Mouse (Mus musculus) forebrain, embryonic 16.5 days (tissue): ENCODE measurements around the gene Slc2a3. TPM values are rescaled to one million over a fixed set of nuclear protein-coding genes. Genes with fewer than 3 reads are reported as not detected.
"Not testable (repeated sequence)": the region's sequence is repeated elsewhere in the genome, so short reads cannot be mapped to it uniquely, and the experiment has no call there.

Experiments
- ATAC-seq: fragments of 200-750 bp; cut with Nextera tagmentation; 2 replicates; pipeline ENCODE4 v1.8.0; 2017; ENCODE audit warnings: mild to moderate bottlenecking, moderate library complexity
- H3K27ac ChIP-seq: fragments of 300-500 bp; sonication (generic); 2 replicates; pipeline ENCODE4 v1.5.1; 2014; ENCODE audit warnings: low read length, control low read depth
- H3K27me3 ChIP-seq: fragments of 300-500 bp; sonication (generic); replicated peaks from 2 replicates; pipeline ENCODE4 v1.6.1; 2014; ENCODE audit warnings: low read length; ENCODE audit not compliant: control insufficient read depth, insufficient read depth
- H3K36me3 ChIP-seq: fragments of 300-500 bp; sonication (generic); 2 replicates; pipeline ENCODE4 v1.6.1; 2014; ENCODE audit not compliant: control insufficient read depth, insufficient read depth
- H3K4me1 ChIP-seq: fragments of 300-500 bp; sonication (generic); replicated peaks from 2 replicates; pipeline ENCODE4 v1.6.1; 2014; ENCODE audit warnings: low read length; ENCODE audit not compliant: control insufficient read depth, insufficient read depth
- H3K4me2 ChIP-seq: fragments of 300-500 bp; sonication (generic); 2 replicates; pipeline ENCODE4 v1.6.1; 2014; ENCODE audit warnings: mild to moderate bottlenecking, low read length, control low read depth
- H3K4me3 ChIP-seq: fragments of 300-500 bp; sonication (generic); replicated peaks from 2 replicates; pipeline ENCODE4 v1.5.1; 2014; ENCODE audit warnings: mild to moderate bottlenecking, low read length, control low read depth
- H3K9ac ChIP-seq: fragments of 300-500 bp; sonication (generic); replicated peaks from 2 replicates; pipeline ENCODE4 v1.6.1; 2014; ENCODE audit warnings: low read depth, low read length, control low read depth
- H3K9me3 ChIP-seq: fragments of 300-500 bp; sonication (generic); 2 replicates; pipeline ENCODE4 v1.6.1; 2016; ENCODE audit warnings: low read length; ENCODE audit not compliant: control insufficient read depth
- WGBS: fragments of 180-500 bp; shearing (Covaris S2); extraction: QIAGEN DNeasy Blood & Tissue Kit; methylation state at CpG from one replicate; pipeline ENCODE4 v1.1.7; 2014; 5-methylcytosine and 5-hydroxymethylcytosine counted together
- polyA plus RNA-seq: library from polyadenylated mRNA; unstranded; fragments of >200 nt; fragmentation: Nextera tagmentation; extraction: Ambion mirVana; gene quantifications from 2 replicates; pipeline ENCODE4 v1.2.1, GENCODE M21; 2015

Gene Slc2a3
- polyA plus RNA-seq, 1 experiment from 2014 or later, result 33.7 TPM

GRCm38 (mm10) chr6:122768256-122768655, 33.2 kb downstream of the Slc2a3 start:
- H3K4me3 ChIP-seq, result no peak overlapping the region
- no peak overlapping the region for H3K4me2 ChIP-seq
- H3K9me3 ChIP-seq, result no peaks in the 10 kb centered on the region
- 58% methylated on average over 5 of the region's 5 CpGs for WGBS
- peaks cover 13% of the 10 kb centered on the region; the same call in 1 of the 2 replicates for H3K4me1 ChIP-seq
- no peak for ATAC-seq
- H3K27ac ChIP-seq, result no peak overlapping the region
- H3K36me3 ChIP-seq, result no peaks in the 10 kb centered on the region
- H3K27me3 ChIP-seq, result no peaks in the 10 kb centered on the region
- H3K9ac ChIP-seq, result no peak overlapping the region

- H3K27me3 ChIP-seq, ATAC-seq, H3K27ac ChIP-seq, H3K9me3 ChIP-seq, H3K4me2 ChIP-seq, H3K36me3 ChIP-seq, H3K4me3 ChIP-seq, H3K9ac ChIP-seq: not testable (repeated sequence)
- 71% methylated on average over 3 of the region's 3 CpGs for WGBS
- H3K4me1 ChIP-seq, result peaks cover 13% of the 10 kb centered on the region; the same call in 1 of the 2 replicates
Observed at GRCm38 (mm10) chr6:122767012-122767411, 34.4 kb downstream of the Slc2a3 start.

GRCm38 (mm10) chr6:122766145-122766968, 35.1 kb downstream of the Slc2a3 start:
- peaks cover 13% of the 10 kb centered on the region; the same call in 1 of the 2 replicates for H3K4me1 ChIP-seq
- ATAC-seq, result no peak
- no peaks in the 10 kb centered on the region for H3K36me3 ChIP-seq
- H3K4me3 ChIP-seq, result peak overlapping the region; percentile 54
- peak overlapping the region; percentile 65 for H3K9ac ChIP-seq
- H3K27me3 ChIP-seq, result no peaks in the 10 kb centered on the region
- H3K27ac ChIP-seq, result peak overlapping the region; percentile 46; the same call in 1 of the 2 replicates
- WGBS, result 8% methylated on average over 5 of the region's 5 CpGs
- H3K9me3 ChIP-seq, result no peaks in the 10 kb centered on the region
- peak overlapping the region; percentile 62 for H3K4me2 ChIP-seq

- Histone ChIP-seq H3K9ac (peak overlapping the region; percentile 65), H3K4me1 (peaks cover 13% of the 10 kb centered on the region; the same call in 1 of the 2 replicates), H3K27ac (peak overlapping the region; percentile 84), H3K27me3 (no peaks in the 10 kb centered on the region), H3K4me3 (peak overlapping the region; percentile 54), H3K9me3 (no peaks in the 10 kb centered on the region), H3K4me2 (peak overlapping the region; percentile 62), H3K36me3 (no peaks in the 10 kb centered on the region)
- 4% methylated on average over 9 of the region's 9 CpGs for WGBS
- no peak for ATAC-seq
Observed at GRCm38 (mm10) chr6:122765298-122765956, 36.0 kb downstream of the Slc2a3 start.

- WGBS, result under 1% methylated on average over 56 of the region's 56 CpGs
- ATAC-seq, result peak; percentile 86
- no peaks in the 10 kb centered on the region for H3K36me3 ChIP-seq
- H3K9me3 ChIP-seq, result no peaks in the 10 kb centered on the region
- peak overlapping the region; percentile 62 for H3K4me2 ChIP-seq
- H3K9ac ChIP-seq, result peak overlapping the region; percentile 65
- no peaks in the 10 kb centered on the region for H3K27me3 ChIP-seq
- H3K27ac ChIP-seq, result peak overlapping the region; percentile 84
- H3K4me3 ChIP-seq, result peak overlapping the region; percentile 54
- H3K4me1 ChIP-seq, result peaks cover 7% of the 10 kb centered on the region; the same call in 1 of the 2 replicates
Observed at GRCm38 (mm10) chr6:122764446-122765297, 36.8 kb downstream of the Slc2a3 start.

- H3K4me3 ChIP-seq, result peak overlapping the region; percentile 54
- H3K4me1 ChIP-seq, result peaks cover 4% of the 10 kb centered on the region; the same call in 1 of the 2 replicates
- H3K9ac ChIP-seq, result peak overlapping the region; percentile 65
- no peaks in the 10 kb centered on the region for H3K36me3 ChIP-seq
- H3K4me2 ChIP-seq, result peak overlapping the region; percentile 62
- H3K27me3 ChIP-seq, result no peaks in the 10 kb centered on the region
- 33% methylated on average over 17 of the region's 17 CpGs for WGBS
- peak; percentile 24 for ATAC-seq
- peak overlapping the region; percentile 84 for H3K27ac ChIP-seq
- H3K9me3 ChIP-seq, result no peaks in the 10 kb centered on the region
Observed at GRCm38 (mm10) chr6:122763844-122764445, 37.5 kb downstream of the Slc2a3 start.

- peaks cover 4% of the 10 kb centered on the region; the same call in 1 of the 2 replicates for H3K4me1 ChIP-seq
- no peak overlapping the region for H3K9ac ChIP-seq
- no peak overlapping the region for H3K4me3 ChIP-seq
- no peak overlapping the region for H3K27ac ChIP-seq
- no peak overlapping the region for H3K4me2 ChIP-seq
- no peaks in the 10 kb centered on the region for H3K27me3 ChIP-seq
- 83% methylated on average over 11 of the region's 11 CpGs for WGBS
- H3K36me3 ChIP-seq, result no peaks in the 10 kb centered on the region
- ATAC-seq, result no peak
- H3K9me3 ChIP-seq, result no peaks in the 10 kb centered on the region
Observed at GRCm38 (mm10) chr6:122762952-122763700, 38.3 kb downstream of the Slc2a3 start.

GRCm38 (mm10) chr6:122762480-122762879, 39.0 kb downstream of the Slc2a3 start:
- no peak overlapping the region for H3K4me2 ChIP-seq
- no peak overlapping the region for H3K4me3 ChIP-seq
- no peaks in the 10 kb centered on the region for H3K27me3 ChIP-seq
- no peaks in the 10 kb centered on the region for H3K36me3 ChIP-seq
- no peaks in the 10 kb centered on the region for H3K9me3 ChIP-seq
- ATAC-seq, result no peak
- no peak overlapping the region for H3K9ac ChIP-seq
- no peak overlapping the region for H3K27ac ChIP-seq
- peaks cover 4% of the 10 kb centered on the region; the same call in 1 of the 2 replicates for H3K4me1 ChIP-seq
- WGBS, result 73% methylated on average over 3 of the region's 3 CpGs
